Mouse (Mus musculus): ENCODE measurements around the gene Acat2.
"Not testable (repeated sequence)": the region's sequence is repeated elsewhere in the genome, so short reads cannot be mapped to it uniquely, and the experiment has no call there.

Acat2 gene

GRCm38 (mm10) chr17:12956664-12957063, 3.9 kb downstream of the Acat2 start:
- peak; percentile 42 to 71 for DNase-seq

- DNase-seq: no peak
These were observed 10.9 kb downstream of the Acat2 start for GRCm38 (mm10) chr17:12949669-12950068.

DNA sequence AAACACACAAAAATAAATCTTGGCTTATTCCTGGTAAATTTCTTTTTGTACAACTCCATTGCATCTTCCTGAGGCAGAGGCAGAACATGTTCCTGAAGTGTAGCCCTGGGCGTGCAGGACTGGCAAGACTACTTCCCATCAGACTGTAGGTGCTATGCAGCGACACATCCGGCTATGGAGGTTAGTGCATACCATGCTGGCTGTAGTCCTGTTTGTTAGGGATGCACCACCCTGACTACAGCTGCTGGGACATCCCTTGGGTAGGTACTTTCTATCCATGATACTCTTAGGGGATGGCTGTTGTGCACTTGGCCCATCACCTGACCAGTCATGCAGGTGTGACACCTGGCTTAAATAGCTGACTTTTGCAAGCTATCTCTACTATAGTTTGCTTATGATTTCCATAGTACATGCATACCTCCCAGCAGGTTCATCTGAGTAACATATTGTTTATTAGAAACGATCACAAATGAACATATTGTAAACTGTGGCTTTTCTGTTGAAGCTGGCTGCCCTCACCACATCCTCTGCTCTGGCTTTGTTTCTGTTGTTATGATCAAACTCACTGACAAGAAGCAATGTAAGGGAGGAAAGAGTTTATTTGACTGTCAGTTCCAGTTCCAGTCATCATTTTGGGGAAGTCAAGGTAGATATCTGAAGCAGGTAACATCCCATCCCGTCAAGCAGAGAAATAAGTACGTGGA, 17.9 kb downstream of the Acat2 start:
- DNase-seq: no peak

DNA sequence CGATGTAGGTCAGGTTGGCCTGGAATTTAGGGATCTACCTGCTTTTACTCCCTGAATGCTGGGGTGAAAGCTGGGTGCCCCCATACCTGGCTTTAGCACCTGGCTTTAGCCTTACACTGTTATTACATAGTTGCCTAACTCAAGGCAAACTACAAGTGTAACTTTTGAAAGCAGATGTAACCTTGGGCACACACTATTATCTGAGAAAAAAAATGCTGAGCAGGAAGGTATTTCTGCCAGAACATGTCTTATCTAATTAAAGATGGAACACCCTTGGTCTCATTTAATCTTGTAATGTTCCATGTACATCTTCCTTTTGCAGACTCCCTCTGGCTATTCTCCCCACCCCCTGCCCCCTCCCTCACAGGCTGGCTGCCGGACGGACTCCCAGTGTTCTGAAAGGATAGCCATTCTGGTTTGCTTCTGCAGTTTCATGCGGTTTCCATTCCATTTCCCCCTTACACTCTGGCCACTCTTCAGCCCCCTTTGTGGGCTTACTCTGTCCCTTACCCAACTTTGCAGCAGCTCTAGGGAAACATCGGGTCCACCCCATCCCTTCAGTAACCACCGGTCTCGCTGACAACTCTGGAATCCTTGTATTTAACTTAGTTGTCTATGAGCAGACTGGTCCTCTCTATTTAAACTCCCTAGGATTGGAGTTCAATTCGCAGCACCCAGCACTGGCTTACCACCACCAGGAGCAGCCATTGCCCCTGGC, 18.8 kb downstream of the Acat2 start:
- no peak for DNase-seq

- peak; percentile 45 to 54 for DNase-seq
These were observed 20.3 kb downstream of the Acat2 start, which contains the start of gene Acat3 for GRCm38 (mm10) chr17:12940151-12940805. Acat3 (minus strand) TSS chr17:12940600.

- not testable (repeated sequence) for DNase-seq
These were observed 21.0 kb downstream of the Acat2 start for GRCm38 (mm10) chr17:12939377-12940148.

- DNase-seq: no peak
These were observed 22.5 kb downstream of the Acat2 start for GRCm38 (mm10) chr17:12938077-12938476.

DNA sequence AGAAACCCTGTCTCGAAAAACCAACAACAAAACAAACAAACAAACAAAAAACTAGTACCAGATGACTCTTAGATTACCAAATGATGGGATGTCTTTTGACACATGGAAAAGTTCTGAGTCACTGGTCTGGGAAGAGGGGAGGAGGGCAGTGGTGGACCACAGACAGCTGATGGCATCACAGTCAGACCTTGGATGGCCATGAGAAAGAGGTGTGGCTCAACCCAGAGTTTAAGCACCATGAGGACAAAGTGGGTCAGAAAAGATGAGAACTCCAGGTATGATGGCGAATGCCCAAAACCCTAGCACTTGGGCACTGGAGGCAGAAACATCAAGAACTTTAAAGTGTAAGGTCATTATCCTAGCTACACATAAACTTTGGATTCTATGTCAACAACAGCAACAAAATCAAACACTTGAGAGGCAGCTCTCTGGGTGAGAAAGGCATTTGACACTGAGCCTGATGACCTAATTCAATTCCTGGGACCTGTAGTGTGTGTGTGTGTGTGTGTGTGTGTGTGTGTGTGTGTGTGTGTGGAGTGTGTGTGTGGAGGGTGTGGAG, 23.1 kb downstream of the Acat2 start:
- peak in 1 of 2 experiments; percentile 18 for DNase-seq

GRCm38 (mm10) chr17:12935719-12936118, 24.8 kb downstream of the Acat2 start:
- DNase-seq: peak; percentile 28 to 83

DNA sequence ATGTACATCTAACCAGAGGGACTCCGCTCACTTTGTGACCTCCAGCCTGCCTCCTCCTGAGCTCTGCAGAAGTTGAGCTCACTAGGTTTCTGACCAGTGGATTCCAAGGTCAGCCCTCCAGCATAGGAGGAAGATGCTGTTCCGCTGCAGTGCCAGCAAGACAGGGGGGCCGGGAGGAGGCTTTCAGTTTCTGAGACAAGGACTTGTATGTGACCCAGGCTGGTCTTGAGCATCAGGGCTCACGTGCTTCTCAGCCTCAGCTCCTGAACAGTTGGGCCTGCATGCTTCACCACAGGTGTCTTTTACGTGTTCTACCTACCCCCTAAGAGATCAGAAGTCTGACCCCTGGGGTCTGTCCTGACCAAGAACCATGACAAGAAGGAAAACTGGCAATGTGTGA, 29.0 kb downstream of the Acat2 start:
- DNase-seq: peak; percentile 43 to 44

DNA sequence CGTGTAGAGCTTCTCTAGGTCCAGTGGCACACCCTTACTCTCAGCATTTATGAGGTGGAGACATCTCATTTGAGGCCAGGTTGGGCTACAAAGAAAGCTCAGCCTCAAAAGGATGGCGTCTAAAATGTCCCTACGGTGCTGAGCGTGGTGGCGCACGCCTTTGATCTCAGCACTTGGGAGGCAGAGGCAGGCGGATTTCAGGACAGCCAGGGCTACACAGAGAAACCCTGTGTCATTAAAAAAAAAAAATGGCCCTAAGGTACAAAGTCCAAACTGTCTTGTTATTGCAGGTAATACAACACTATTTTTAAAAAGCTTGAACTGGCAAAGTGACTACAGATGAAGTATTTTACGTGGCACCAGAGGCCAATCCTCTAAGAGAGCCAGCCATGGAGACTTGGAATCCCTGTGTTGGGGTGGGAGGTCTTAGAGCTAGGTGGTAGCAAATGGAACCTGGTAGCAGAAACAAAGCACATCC, 34.8 kb downstream of the Acat2 start:
- no peak for DNase-seq

DNA sequence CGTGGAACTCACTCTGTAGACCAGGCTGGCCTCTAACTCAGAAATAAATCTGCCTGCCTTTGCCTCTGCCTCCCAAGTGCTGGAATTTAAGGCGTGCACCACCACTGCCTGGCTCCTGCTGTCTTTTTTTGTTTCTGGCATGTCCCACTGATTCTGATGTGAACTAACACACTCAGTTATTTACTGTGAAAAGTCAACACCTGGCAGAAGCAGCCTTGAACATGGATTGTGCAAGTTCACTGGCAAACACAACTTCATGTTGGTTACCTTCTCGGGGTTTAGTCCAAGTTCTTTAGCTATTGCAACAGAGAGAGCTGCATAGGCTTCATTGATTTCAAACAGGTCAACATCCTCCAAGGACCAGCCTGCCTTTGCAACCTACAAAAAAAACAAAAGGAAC, 35.5 kb downstream of the Acat2 start:
- DNase-seq: no peak

DNA sequence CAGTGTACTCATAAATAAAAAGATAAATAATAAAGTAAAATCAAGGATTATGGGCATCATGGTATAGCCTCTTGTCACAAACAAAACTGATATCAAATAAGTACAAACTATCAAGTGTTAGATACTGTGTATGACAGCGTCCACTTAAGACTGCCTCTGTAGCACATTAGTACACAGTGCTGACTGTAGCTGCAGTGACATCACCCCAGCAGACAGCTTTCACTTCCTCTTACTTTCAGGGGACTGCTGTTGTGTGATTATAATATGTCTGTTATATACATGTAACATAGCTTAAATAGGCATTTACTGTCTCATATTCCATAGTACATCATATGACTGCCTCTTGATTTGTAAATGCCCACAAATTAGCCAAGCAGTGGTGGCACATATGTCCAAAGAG, 39.5 kb downstream of the Acat2 start:
- no peak for DNase-seq

DNA sequence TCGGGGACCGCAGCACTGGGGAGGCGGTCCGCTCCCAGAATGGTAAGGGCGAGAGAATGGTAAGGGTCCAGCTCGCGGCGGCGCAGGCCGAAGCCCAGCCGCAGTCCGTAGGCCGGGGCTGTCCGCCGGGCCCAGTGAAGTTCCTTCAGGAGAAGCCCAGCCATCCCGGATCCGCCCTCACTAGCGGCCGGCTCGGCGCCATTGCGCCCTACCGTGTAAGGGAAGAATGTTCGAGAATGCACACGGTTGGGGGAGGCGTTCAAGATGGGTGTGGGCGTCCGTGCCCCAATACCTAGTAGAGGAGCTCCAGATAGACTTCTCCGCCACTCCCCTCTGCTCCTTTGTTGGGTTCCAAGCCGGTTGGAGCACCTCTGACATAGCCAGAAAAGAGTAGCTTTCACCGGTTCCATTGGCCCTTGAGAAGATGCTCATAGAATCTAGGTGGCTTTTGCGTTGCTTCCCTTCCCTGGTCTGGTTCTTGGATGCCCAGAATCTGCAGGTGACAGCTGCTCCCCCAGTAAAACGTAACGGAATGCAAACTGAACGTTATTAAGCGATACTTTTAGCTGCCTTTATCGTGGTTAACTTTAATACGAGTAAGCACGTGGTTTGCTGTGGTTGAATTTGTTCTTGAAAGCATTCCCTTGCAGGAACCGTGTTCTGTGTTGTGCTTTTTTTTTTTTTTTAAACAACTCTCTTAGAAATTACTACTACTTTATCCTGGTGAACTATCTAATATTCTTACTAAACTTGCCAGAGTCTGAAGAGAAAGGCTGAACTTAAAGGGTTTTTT, 43.8 kb downstream of the Acat2 start:
- peak in 1 of 2 experiments; percentile 57 for DNase-seq

- DNase-seq: peak; percentile 99 to 100
These were observed 44.5 kb downstream of the Acat2 start, which contains the start of gene Mrpl18 for GRCm38 (mm10) chr17:12915881-12916583. Mrpl18 (minus strand) TSS chr17:12916345.

- DNase-seq: peak; percentile 25 to 54
These were observed 45.1 kb downstream of the Acat2 start, which contains the start of gene Tcp1 for GRCm38 (mm10) chr17:12915488-12915880. Tcp1 (plus strand) TSS chr17:12915701.

DNA sequence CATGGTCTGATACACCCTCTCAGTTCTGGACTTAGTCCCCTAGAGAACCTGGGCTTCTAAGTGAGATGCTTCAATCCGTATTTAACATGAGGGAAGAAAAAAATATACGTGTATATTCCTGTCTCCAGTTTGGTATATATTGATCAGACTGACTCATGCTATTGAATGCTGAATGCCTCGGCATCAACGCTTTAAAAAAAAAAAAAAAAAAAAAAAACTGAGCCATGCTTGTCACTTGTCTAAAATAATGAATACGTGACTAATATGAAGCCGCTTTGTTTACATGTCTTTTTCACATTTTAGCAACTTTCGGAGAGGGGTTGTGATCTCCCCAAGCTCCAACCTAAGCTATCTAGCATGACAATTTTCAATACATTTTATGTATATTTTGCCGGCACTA, 50.2 kb downstream of the Acat2 start:
- DNase-seq: no peak

GRCm38 (mm10) chr17:12909361-12910280, 50.9 kb downstream of the Acat2 start, which contains the start of gene Pnldc1:
Pnldc1 (minus strand) TSS chr17:12910230.
- no peak for DNase-seq

DNA sequence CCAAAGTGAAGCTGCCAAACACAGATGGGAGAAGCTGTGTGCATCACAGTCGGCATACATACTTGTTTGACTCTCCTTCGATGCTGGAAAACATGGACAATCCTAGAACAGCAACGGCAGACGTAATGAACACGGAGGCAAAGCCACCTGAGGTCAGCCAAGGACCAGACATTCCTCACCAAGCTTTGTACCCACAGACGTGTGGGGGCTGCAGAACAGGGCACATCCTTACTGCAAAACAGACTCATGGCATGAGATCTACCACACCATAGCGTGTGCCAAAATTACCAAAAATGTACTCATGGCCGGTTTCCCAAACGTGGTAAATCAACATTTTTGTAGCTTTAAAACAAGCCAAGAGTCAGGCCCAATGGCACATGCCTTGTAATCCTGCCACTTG, 54.1 kb downstream of the Acat2 start:
- DNase-seq: no peak

DNA sequence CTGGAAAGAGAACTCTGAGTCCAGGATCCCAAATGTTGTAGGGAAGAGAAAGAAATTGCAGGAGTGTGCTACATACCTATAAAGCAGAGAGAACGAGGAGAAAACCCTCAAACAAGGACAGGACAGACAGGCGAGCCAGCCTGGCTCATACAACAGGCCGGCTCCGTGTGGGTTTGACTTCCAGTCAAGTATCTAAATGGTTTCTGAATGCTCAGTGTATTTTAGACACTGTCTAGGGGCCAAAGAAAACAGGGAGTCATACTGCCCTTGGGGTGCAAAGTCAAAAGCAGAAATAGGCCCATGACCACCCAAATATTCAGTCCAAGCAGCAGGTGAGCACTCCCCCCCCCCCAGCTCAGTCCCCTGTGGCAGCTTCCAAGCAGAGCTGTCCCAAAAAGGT, 54.7 kb downstream of the Acat2 start:
- DNase-seq: no peak

All from kidney, postnatal 36 days (tissue).